Mouse (Mus musculus) forebrain, embryonic 10.5 days (tissue): ENCODE data around the gene Eprs. TPM values are rescaled to one million over a fixed set of nuclear protein-coding genes. Genes with fewer than 3 reads are reported as not detected.
A peak's percentile ranks its signal among the peaks of the same experiment; 100 is the strongest.

Source experiments
- DNase-seq: peaks from one replicate; pipeline ENCODE4 v3.0.0-alpha.2; 2017; ENCODE audit warnings: low spot score; ENCODE audit errors: extremely low spot score
- H3K27ac ChIP-seq: fragments of 300-500 bp; sonication (generic); 2 replicates; pipeline ENCODE4 v1.5.1; 2016; ENCODE audit warnings: mild to moderate bottlenecking
- H3K27me3 ChIP-seq: fragments of 300-500 bp; sonication (generic); 2 replicates; pipeline ENCODE4 v1.6.1; 2016; ENCODE audit warnings: mild to moderate bottlenecking; ENCODE audit not compliant: poor library complexity, severe bottlenecking
- H3K36me3 ChIP-seq: fragments of 300-500 bp; sonication (generic); replicated peaks from 2 replicates; pipeline ENCODE4 v1.6.1; 2016; ENCODE audit warnings: mild to moderate bottlenecking, moderate library complexity
- H3K4me1 ChIP-seq: fragments of 300-500 bp; sonication (generic); 2 replicates; pipeline ENCODE4 v1.6.1; 2016
- H3K4me3 ChIP-seq: fragments of 300-500 bp; sonication (generic); 2 replicates; pipeline ENCODE4 v1.5.1; 2016; ENCODE audit warnings: mild to moderate bottlenecking, moderate library complexity
- H3K9me3 ChIP-seq: fragments of 300-500 bp; sonication (generic); 2 replicates; pipeline ENCODE4 v1.6.1; 2016; ENCODE audit warnings: mild to moderate bottlenecking, moderate library complexity
- WGBS: fragments of 180-500 bp; shearing (Covaris S2); methylation state at CpG from one replicate; pipeline ENCODE4 v1.1.7; 2016; 5-methylcytosine and 5-hydroxymethylcytosine counted together
- microRNA counts: library from miRNA; unstranded; fragments of <30 nt; microRNA quantifications from one replicate; lab custom pipeline; 2017
- microRNA-seq: library from miRNA; unstranded; fragments of <30 nt; microRNA quantifications from one replicate; pipeline ENCODE4, GENCODE M21; 2017
- polyA plus RNA-seq: library from polyadenylated mRNA; unstranded; fragments of >200 nt; fragmentation: Nextera tagmentation; extraction: Ambion mirVana; gene quantifications from 2 replicates; pipeline ENCODE4 v1.2.1, GENCODE M21; 2016

Eprs gene
- polyA plus RNA-seq, 1 experiment from 2014 or later: 166 TPM

- Histone ChIP-seq H3K36me3 (no peaks in the 10 kb centered on the region), H3K9me3 (no peaks in the 10 kb centered on the region), H3K27me3 (peaks cover 25% of the 10 kb centered on the region), H3K27ac (no peak overlapping the region), H3K4me1 (peaks cover 8% of the 10 kb centered on the region), H3K4me3 (no peak overlapping the region)
- WGBS: 86% methylated on average over 5 of the region's 5 CpGs
- DNase-seq: no peak
Observed at GRCm38 (mm10) chr1:185460096-185460495, 97.3 kb downstream of the Eprs start.

- no peak overlapping the region for H3K4me3 ChIP-seq
- no peaks in the 10 kb centered on the region for H3K36me3 ChIP-seq
- H3K9me3 ChIP-seq: no peaks in the 10 kb centered on the region
- H3K27ac ChIP-seq: no peak overlapping the region
- H3K27me3 ChIP-seq: no peaks in the 10 kb centered on the region
- no peak for DNase-seq
- 77% methylated on average over 5 of the region's 5 CpGs for WGBS
- H3K4me1 ChIP-seq: no peaks in the 10 kb centered on the region
Observed at GRCm38 (mm10) chr1:185462889-185463288, 100.0 kb downstream of the Eprs start.

- no peaks in the 10 kb centered on the region for H3K27me3 ChIP-seq
- H3K4me1 ChIP-seq: peaks cover 4% of the 10 kb centered on the region
- H3K36me3 ChIP-seq: no peaks in the 10 kb centered on the region
- WGBS: 84% methylated on average over 8 of the region's 8 CpGs
- H3K27ac ChIP-seq: peak overlapping the region; percentile 37; the same call in 1 of the 2 replicates
- H3K9me3 ChIP-seq: no peaks in the 10 kb centered on the region
- no peak overlapping the region for H3K4me3 ChIP-seq
- no peak for DNase-seq
Observed at GRCm38 (mm10) chr1:185469551-185470021, 106.7 kb downstream of the Eprs start.

GRCm38 (mm10) chr1:185472025-185472720 lies 109.3 kb downstream of the Eprs start:
- peak overlapping the region; percentile 72 for H3K27ac ChIP-seq
- no peak for DNase-seq
- peaks cover 4% of the 10 kb centered on the region for H3K4me1 ChIP-seq
- H3K36me3 ChIP-seq: no peaks in the 10 kb centered on the region
- H3K4me3 ChIP-seq: no peak overlapping the region
- H3K9me3 ChIP-seq: no peaks in the 10 kb centered on the region
- no peaks in the 10 kb centered on the region for H3K27me3 ChIP-seq
- WGBS: 51% methylated on average over 8 of the region's 8 CpGs

- H3K9me3 ChIP-seq: no peaks in the 10 kb centered on the region
- peak overlapping the region; percentile 48; the same call in 1 of the 2 replicates for H3K27ac ChIP-seq
- DNase-seq: no peak
- no peaks in the 10 kb centered on the region for H3K36me3 ChIP-seq
- no peak overlapping the region for H3K4me3 ChIP-seq
- WGBS: 86% methylated on average over 4 of the region's 4 CpGs
- H3K27me3 ChIP-seq: no peaks in the 10 kb centered on the region
- peaks cover 4% of the 10 kb centered on the region for H3K4me1 ChIP-seq
Observed at GRCm38 (mm10) chr1:185472730-185473129, 109.9 kb downstream of the Eprs start.

GRCm38 (mm10) chr1:185473437-185473836 lies 110.6 kb downstream of the Eprs start:
- Histone ChIP-seq H3K9me3 (no peaks in the 10 kb centered on the region), H3K27ac (peak overlapping the region; percentile 57; the same call in 1 of the 2 replicates), H3K36me3 (no peaks in the 10 kb centered on the region), H3K27me3 (no peaks in the 10 kb centered on the region), H3K4me1 (peaks cover 4% of the 10 kb centered on the region), H3K4me3 (no peak overlapping the region)
- DNase-seq: no peak
- WGBS: 95% methylated on average over 1 of the region's 1 CpGs

MicroRNA genes within 50 kb of the gene (microRNA counts, 519-probe panel; counts per million panel counts)
- 341 counts per million, percentile 65 among the panel's probes with 10 or more counts for microRNA mmu-miR-194 (lab: Ali Mortazavi, UCI)

Small RNAs within 50 kb of the gene (microRNA-seq; reads per million reads assigned to microRNA genes)
- gene Mir194-1 (1.5 reads per million), gene Mir215 (not detected)

Other genes with a start within 250 kb of the Eprs start
- gene Rab3gap2, start 158.9 kb upstream of the Eprs start, polyA plus RNA-seq: 18.4 and 19.0 TPM in 2 replicates
- gene Iars2, start 33.6 kb upstream of the Eprs start, polyA plus RNA-seq: 27.7 and 30.6 TPM in 2 replicates
- 33.6 and 36.2 TPM in 2 replicates for gene Bpnt1, start 30.9 kb upstream of the Eprs start, polyA plus RNA-seq
- 1.6 and 2.0 TPM in 2 replicates for gene Slc30a10, start 91.8 kb downstream of the Eprs start, polyA plus RNA-seq